Mouse (Mus musculus) MEL (cell line): ENCODE results near the gene Enc1. TPM values are rescaled to one million over a fixed set of nuclear protein-coding genes. Genes with fewer than 3 reads are reported as not detected.

ENCODE experiments used
- DNase-seq: peaks from one replicate; pipeline ENCODE4 v3.0.0; 2011; ENCODE audit warnings: low read depth, low spot score
- H3K27ac ChIP-seq: 2 replicates; pipeline ENCODE4 v1.5.1; 2012; ENCODE audit warnings: low read depth, mild to moderate bottlenecking, control low read depth, low read length, moderate library complexity; ENCODE audit not compliant: control insufficient read depth
- H3K27me3 ChIP-seq, 2 experiments: fragments of 150-350 bp in 1 of 2; sonication (generic) in 1 of 2; 2 replicates each; pipeline ENCODE4 v1.6.1; 2012; ENCODE audit warnings: low read length in 2 of 2, mild to moderate bottlenecking in 2 of 2, improper control_type of control experiment in 1 of 2, moderate library complexity in 1 of 2; ENCODE audit not compliant: insufficient read depth in 2 of 2, control insufficient read depth in 1 of 2
- H3K36me3 ChIP-seq, 2 experiments: 2 replicates each; pipeline ENCODE4 v1.6.1; 2012 to 2014; ENCODE audit warnings: low read length in 2 of 2, improper control_type of control experiment in 1 of 2, inconsistent platforms in 1 of 2, mild to moderate bottlenecking in 1 of 2; ENCODE audit not compliant: insufficient read depth in 2 of 2, control insufficient read depth in 1 of 2
- H3K4me1 ChIP-seq, 2 experiments: fragments of 150-350 bp in 1 of 2; sonication (generic) in 1 of 2; 2 replicates each; pipeline ENCODE4 v1.6.1; 2012; ENCODE audit warnings: low read length in 2 of 2, improper control_type of control experiment in 1 of 2, mild to moderate bottlenecking in 1 of 2; ENCODE audit not compliant: insufficient read depth in 2 of 2, control insufficient read depth in 1 of 2
- H3K4me3 ChIP-seq, 2 experiments: fragments of 150-350 bp in 1 of 2; sonication (generic) in 1 of 2; 2 replicates each; pipeline ENCODE4 v1.5.1; 2012; ENCODE audit warnings: low read depth in 2 of 2, low read length in 2 of 2, mild to moderate bottlenecking in 2 of 2, moderate library complexity in 2 of 2, control low read depth in 1 of 2, improper control_type of control experiment in 1 of 2; ENCODE audit not compliant: control insufficient read depth in 1 of 2, insufficient read depth in 1 of 2
- H3K79me2 ChIP-seq: 2 replicates; pipeline ENCODE4 v1.6.1; 2012; ENCODE audit warnings: mild to moderate bottlenecking, low read length, moderate library complexity; ENCODE audit not compliant: control insufficient read depth, poor library complexity, insufficient read depth
- H3K9ac ChIP-seq: 2 replicates; pipeline ENCODE4 v1.6.1; 2012; ENCODE audit warnings: low read depth, mild to moderate bottlenecking, control low read depth, low read length, moderate library complexity; ENCODE audit not compliant: control insufficient read depth, poor library complexity, severe bottlenecking
- H3K9me3 ChIP-seq: fragments of 150-350 bp; sonication (generic); replicated peaks from 2 replicates; pipeline ENCODE4 v1.6.1; 2012; ENCODE audit warnings: mild to moderate bottlenecking, low read length, improper control_type of control experiment, moderate library complexity; ENCODE audit not compliant: insufficient read depth
- BHLHE40 ChIP-seq: IDR thresholded peaks from 2 replicates; pipeline ENCODE4 v1.6.1; 2012; ENCODE audit warnings: low read depth, mild to moderate bottlenecking, inconsistent platforms, low read length, improper control_type of control experiment, borderline replicate concordance
- E2F4 ChIP-seq: IDR thresholded peaks from 2 replicates; pipeline ENCODE4 v1.6.1; 2011; ENCODE audit warnings: low read depth, low read length, improper control_type of control experiment, borderline replicate concordance
- ETS1 ChIP-seq: IDR thresholded peaks from 2 replicates; pipeline ENCODE4 v1.6.1; 2012; ENCODE audit warnings: low read depth, mild to moderate bottlenecking, inconsistent platforms, low read length, improper control_type of control experiment, moderate library complexity
- GABPA ChIP-seq: IDR thresholded peaks from 2 replicates; pipeline ENCODE4 v1.6.1; 2012; ENCODE audit warnings: low read depth, mild to moderate bottlenecking, inconsistent platforms, low read length, improper control_type of control experiment, moderate library complexity
- GATA1 ChIP-seq: IDR thresholded peaks from 2 replicates; pipeline ENCODE4 v1.6.1; 2011; ENCODE audit warnings: low read depth, low read length, improper control_type of control experiment
- KAT2A ChIP-seq: conservative IDR thresholded peaks from 2 replicates; pipeline ENCODE4 v1.6.1; 2012; ENCODE audit warnings: low read depth, low read length, improper control_type of control experiment, inconsistent platforms
- MEF2A ChIP-seq: IDR thresholded peaks from 2 replicates; pipeline ENCODE4 v1.6.1; 2014; ENCODE audit warnings: low read depth, mild to moderate bottlenecking, inconsistent platforms, low read length, improper control_type of control experiment; ENCODE audit not compliant: poor library complexity, insufficient replicate concordance, severe bottlenecking; ENCODE audit errors: extremely low read depth
- MYB ChIP-seq: IDR thresholded peaks from 2 replicates; pipeline ENCODE4 v1.6.1; 2011; ENCODE audit warnings: mild to moderate bottlenecking, low read depth, low read length, improper control_type of control experiment
- NRF1 ChIP-seq: IDR thresholded peaks from 2 replicates; pipeline ENCODE4 v1.6.1; 2014; ENCODE audit warnings: low read depth, mild to moderate bottlenecking, inconsistent platforms, low read length, improper control_type of control experiment, moderate library complexity; ENCODE audit not compliant: poor library complexity, insufficient read depth, severe bottlenecking
- POLR2AphosphoS2 ChIP-seq: IDR thresholded peaks from 2 replicates; pipeline ENCODE4 v1.6.1; 2011; ENCODE audit warnings: low read length, improper control_type of control experiment
- POLR2AphosphoS5 ChIP-seq: IDR thresholded peaks from 2 replicates; pipeline ENCODE4 v1.6.1; 2012; ENCODE audit warnings: low read depth, borderline replicate concordance, mild to moderate bottlenecking, inconsistent platforms, low read length, moderate library complexity, mixed read lengths
- RAD21 ChIP-seq: IDR thresholded peaks from 2 replicates; pipeline ENCODE4 v1.6.1; 2011; ENCODE audit warnings: mild to moderate bottlenecking, low read depth, low read length, improper control_type of control experiment
- TBP ChIP-seq: IDR thresholded peaks from 2 replicates; pipeline ENCODE4 v1.8.0; 2011; ENCODE audit warnings: low read depth, low read length, improper control_type of control experiment
- USF1 ChIP-seq: IDR thresholded peaks from 2 replicates; pipeline ENCODE4 v1.6.1; 2014; ENCODE audit warnings: low read depth, mild to moderate bottlenecking, inconsistent platforms, low read length, improper control_type of control experiment, moderate library complexity
- USF2 ChIP-seq, 2 experiments: IDR thresholded peaks; 2 replicates each; pipeline ENCODE4 v1.6.1; 2011 to 2012; ENCODE audit warnings: improper control_type of control experiment in 2 of 2, low read length in 2 of 2, borderline replicate concordance in 1 of 2, inconsistent platforms in 1 of 2, low read depth in 1 of 2, mild to moderate bottlenecking in 1 of 2; ENCODE audit not compliant: insufficient read depth in 1 of 2
- polyA plus RNA-seq, 2 experiments: library from polyadenylated mRNA; stranded (reverse) in 1 of 2; unstranded in 1 of 2; fragments of >175 nt in 1 of 2; fragments of >200 nt in 1 of 2; gene quantifications; 2 replicates each; pipeline versions ENCODE4 v1.2.1 to v1.2.4; 2012; ENCODE audit warnings: low replicate concordance in 2 of 2, low read depth in 1 of 2; ENCODE audit not compliant: insufficient read length in 2 of 2, insufficient read depth in 1 of 2, missing spikeins in 1 of 2
- total RNA-seq: library from RNA; depleted of rRNA; stranded (reverse); fragments of 300-350 nt; gene quantifications from 2 replicates; pipeline ENCODE4 v1.2.3, GENCODE M21; 2012

Gene Enc1
- total and polyA plus RNA-seq, 3 experiments: not detected

DNA sequence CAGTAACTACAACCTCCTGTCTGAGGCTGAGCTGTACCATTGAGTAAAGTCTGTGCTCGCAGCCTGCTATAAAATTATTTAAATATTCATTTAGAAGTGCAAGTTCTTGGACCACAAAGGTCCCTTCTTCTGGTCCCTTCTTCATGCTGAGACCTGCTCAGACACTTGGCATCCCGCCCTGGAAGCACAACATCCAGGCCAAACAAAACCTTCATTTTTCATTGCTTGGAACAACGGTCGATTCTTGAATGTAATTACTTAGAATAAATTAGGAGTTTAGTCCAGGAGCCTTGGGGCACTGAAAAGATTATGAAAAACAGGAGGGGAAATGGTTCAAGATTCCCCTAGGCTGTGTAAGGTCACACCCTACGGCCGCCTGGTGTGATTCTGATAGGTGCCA, 5.0 kb upstream of the Enc1 start:
- TF ChIP-seq POLR2AphosphoS2 (no peak), BHLHE40 (no peak), POLR2AphosphoS5 (no peak), USF2 (IDR thresholded peaks at IDR 0.05; ENCODE audit: borderline replicate concordance in 1 of 2, insufficient read depth in 1 of 2, low read depth in 1 of 2, low read length in 2 of 2) (no peak), USF1 (no peak), ETS1 (no peak), KAT2A (no peak), MEF2A (no peak), E2F4 (no peak), GABPA (no peak), NRF1 (no peak), GATA1 (no peak), MYB (no peak), RAD21 (no peak)
- Histone ChIP-seq H3K27ac (no peak overlapping the region), H3K9me3 (no peaks in the 10 kb centered on the region), H3K27me3 (no peaks in the 10 kb centered on the region), H3K79me2 (no peaks in the 10 kb centered on the region), H3K4me3 (no peak overlapping the region), H3K36me3 (no peaks in the 10 kb centered on the region), H3K4me1 (no peaks in the 10 kb centered on the region), H3K9ac (no peak overlapping the region)
- no peak for DNase-seq

DNA sequence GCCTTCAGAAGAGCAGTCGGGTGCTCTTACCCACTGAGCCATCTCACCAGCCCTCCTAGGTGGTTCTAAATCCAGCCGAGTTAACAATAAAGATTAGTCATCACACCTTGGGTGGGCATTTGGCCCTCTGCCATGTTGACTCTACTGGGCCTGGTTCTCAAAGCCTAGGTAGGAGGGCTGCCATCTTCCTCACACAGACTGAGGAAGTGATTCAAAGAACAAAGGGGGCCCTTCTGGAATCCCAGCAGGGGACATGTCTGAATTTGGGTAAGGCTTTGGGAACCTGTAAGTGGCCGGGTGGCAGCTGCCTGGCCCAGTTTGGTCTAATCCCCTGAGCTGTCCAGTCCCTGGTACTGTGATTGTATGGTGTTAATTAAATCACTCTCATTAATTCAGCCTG, 3.2 kb upstream of the Enc1 start:
- H3K9me3 ChIP-seq: no peaks in the 10 kb centered on the region
- TF ChIP-seq ETS1 (no peak), TBP (peak; percentile 54; the same call in 1 of the 2 replicates)
- TF ChIP-seq, all 39 proteins: peak for 1
- Histone ChIP-seq H3K4me1 (no peaks in the 10 kb centered on the region), H3K4me3 (no peak overlapping the region), H3K27me3 (no peaks in the 10 kb centered on the region), H3K27ac (no peak overlapping the region), H3K9ac (no peak overlapping the region), H3K79me2 (no peaks in the 10 kb centered on the region), H3K36me3 (no peaks in the 10 kb centered on the region)
- DNase-seq: no peak
